Mouse (Mus musculus): ENCODE results near the gene Creld1.

- TF ChIP-seq POLR2A (IDR thresholded peaks at IDR 0.05; ENCODE audit: low read depth, low read length) (no peak), CTCF (IDR thresholded peaks at IDR 0.05; ENCODE audit: borderline replicate concordance, insufficient read depth, low read length) (no peak)
These were observed 31.3 kb upstream of the Creld1 start for GRCm38 (mm10) chr6:113451839-113452238.
